Mouse (Mus musculus): ENCODE results near the gene Lzic. TPM values are rescaled to one million over a fixed set of nuclear protein-coding genes. Genes with fewer than 3 reads are reported as not detected.
"Not testable (repeated sequence)": the region's sequence is repeated elsewhere in the genome, so short reads cannot be mapped to it uniquely, and the experiment has no call there.

Gene Lzic
- total RNA-seq (2021), result 10 to 100 TPM; 19.4 to 23.6 TPM

- DNase-seq, result peak; percentile 89 to 90
These were observed at the start of gene Lzic, which contains the start of gene Nmnat1 for GRCm38 (mm10) chr4:149485053-149485824. Gene Lzic (plus strand): TSS chr4:149485229. Gene Nmnat1 (minus strand): TSS chr4:149485202.

- no peak for DNase-seq
These were observed 44.5 kb upstream of the Lzic start for GRCm38 (mm10) chr4:149440576-149440975.

GRCm38 (mm10) chr4:149442436-149442835, 42.6 kb upstream of the Lzic start:
- DNase-seq, result no peak

GRCm38 (mm10) chr4:149444465-149444864, 40.6 kb upstream of the Lzic start:
- DNase-seq, result no peak

GRCm38 (mm10) chr4:149444964-149445701, 39.9 kb upstream of the Lzic start:
- DNase-seq, result peak; percentile 82 to 86

GRCm38 (mm10) chr4:149445868-149446267, 39.2 kb upstream of the Lzic start:
- no peak for DNase-seq

- DNase-seq, result no peak
These were observed 38.7 kb upstream of the Lzic start for GRCm38 (mm10) chr4:149446309-149446708.

GRCm38 (mm10) chr4:149450636-149451035, 34.4 kb upstream of the Lzic start:
- no peak for DNase-seq

GRCm38 (mm10) chr4:149453656-149454055, 31.4 kb upstream of the Lzic start:
- no peak for DNase-seq

- DNase-seq, result no peak
These were observed 30.8 kb upstream of the Lzic start for GRCm38 (mm10) chr4:149454263-149454662.

- no peak for DNase-seq
These were observed 30.1 kb upstream of the Lzic start, which contains the start of gene Rbp7 for GRCm38 (mm10) chr4:149454879-149455278. Gene Rbp7 (minus strand): TSS chr4:149454978.

GRCm38 (mm10) chr4:149457163-149457562, 27.9 kb upstream of the Lzic start:
- not testable (repeated sequence) for DNase-seq

GRCm38 (mm10) chr4:149457831-149458430, 27.1 kb upstream of the Lzic start:
- DNase-seq, result no peak

GRCm38 (mm10) chr4:149458526-149458925, 26.5 kb upstream of the Lzic start:
- DNase-seq, result no peak

GRCm38 (mm10) chr4:149459425-149459824, 25.6 kb upstream of the Lzic start:
- no peak for DNase-seq

- DNase-seq, result not testable (repeated sequence)
These were observed 24.6 kb upstream of the Lzic start for GRCm38 (mm10) chr4:149460475-149460874.

- no peak for DNase-seq
These were observed 23.3 kb upstream of the Lzic start for GRCm38 (mm10) chr4:149461579-149462304.

- DNase-seq, result no peak
These were observed 22.6 kb upstream of the Lzic start for GRCm38 (mm10) chr4:149462305-149462971.

- DNase-seq, result no peak
These were observed 21.5 kb upstream of the Lzic start for GRCm38 (mm10) chr4:149463435-149463950.

GRCm38 (mm10) chr4:149469557-149469956, 15.5 kb upstream of the Lzic start:
- DNase-seq, result no peak

GRCm38 (mm10) chr4:149475096-149475495, 9.9 kb upstream of the Lzic start:
- no peak for DNase-seq

GRCm38 (mm10) chr4:149477078-149477477, 8.0 kb upstream of the Lzic start, which contains the start of gene Tmem274:
Gene Tmem274 (plus strand): TSS chr4:149477378.
- DNase-seq, result no peak

All from layer of hippocampus, postnatal 36 days (tissue).